Mouse (Mus musculus): ENCODE measurements at regions not wholly inside any gene's neighbourhood (a gene's known extent, or its start where the extent isn't known, plus 50 kb on each side); places are given as distances from the start of the nearest gene placed in this dataset.
"Not testable (repeated sequence)": the region's sequence is repeated elsewhere in the genome, so short reads cannot be mapped to it uniquely, and the experiment has no call there.

GRCm38 (mm10) chr10:46071810-46072549 is 494.4 kb downstream of the Hace1 start:
- no peak for DNase-seq (ENCODE audit: extremely low read depth, insufficient read length, low spot score)

- no peak for DNase-seq (ENCODE audit: extremely low read depth, insufficient read length, low spot score)
These were observed 495.2 kb downstream of the Hace1 start for GRCm38 (mm10) chr10:46072550-46073470.

GRCm38 (mm10) chr10:46087766-46088165 is 510.1 kb downstream of the Hace1 start:
- no peak for DNase-seq (ENCODE audit: extremely low read depth, insufficient read length, low spot score)

- no peak for DNase-seq (ENCODE audit: extremely low read depth, insufficient read length, low spot score)
These were observed 523.2 kb downstream of the Hace1 start for GRCm38 (mm10) chr10:46100837-46101236.

GRCm38 (mm10) chr10:46108810-46109209 is 531.2 kb downstream of the Hace1 start:
- DNase-seq (ENCODE audit: extremely low read depth, insufficient read length, low spot score), result no peak

GRCm38 (mm10) chr10:46114631-46115130 is 537.1 kb downstream of the Hace1 start:
- DNase-seq (ENCODE audit: extremely low read depth, insufficient read length, low spot score), result no peak

- DNase-seq (ENCODE audit: extremely low read depth, insufficient read length, low spot score), result not testable (repeated sequence)
These were observed 544.8 kb downstream of the Hace1 start for GRCm38 (mm10) chr10:46122409-46122808.

- DNase-seq (ENCODE audit: extremely low read depth, insufficient read length, low spot score), result no peak
These were observed 546.2 kb downstream of the Hace1 start for GRCm38 (mm10) chr10:46123795-46124194.

- DNase-seq (ENCODE audit: extremely low read depth, insufficient read length, low spot score), result no peak
These were observed 557.6 kb downstream of the Hace1 start for GRCm38 (mm10) chr10:46135120-46135748.

- DNase-seq (ENCODE audit: extremely low read depth, insufficient read length, low spot score), result no peak
These were observed 596.4 kb downstream of the Hace1 start for GRCm38 (mm10) chr10:46174035-46174434.

GRCm38 (mm10) chr10:46185763-46186458 is 608.3 kb downstream of the Hace1 start:
- no peak for DNase-seq (ENCODE audit: extremely low read depth, insufficient read length, low spot score)

- DNase-seq (ENCODE audit: extremely low read depth, insufficient read length, low spot score), result no peak
These were observed 616.5 kb downstream of the Hace1 start for GRCm38 (mm10) chr10:46194143-46194542.

GRCm38 (mm10) chr10:46226837-46227402 is 649.3 kb downstream of the Hace1 start:
- DNase-seq (ENCODE audit: extremely low read depth, insufficient read length, low spot score), result no peak

GRCm38 (mm10) chr10:46229608-46230007 is 652.0 kb downstream of the Hace1 start:
- DNase-seq (ENCODE audit: extremely low read depth, insufficient read length, low spot score), result no peak

GRCm38 (mm10) chr10:46235581-46235980 is 658.0 kb downstream of the Hace1 start:
- DNase-seq (ENCODE audit: extremely low read depth, insufficient read length, low spot score), result no peak

- DNase-seq (ENCODE audit: extremely low read depth, insufficient read length, low spot score), result no peak
These were observed 677.9 kb downstream of the Hace1 start for GRCm38 (mm10) chr10:46255575-46255974.

- DNase-seq (ENCODE audit: extremely low read depth, insufficient read length, low spot score), result no peak
These were observed 692.1 kb downstream of the Hace1 start for GRCm38 (mm10) chr10:46269710-46270109.

- no peak for DNase-seq (ENCODE audit: extremely low read depth, insufficient read length, low spot score)
These were observed 696.2 kb downstream of the Hace1 start for GRCm38 (mm10) chr10:46273846-46274245.

- no peak for DNase-seq (ENCODE audit: extremely low read depth, insufficient read length, low spot score)
These were observed 716.7 kb downstream of the Hace1 start for GRCm38 (mm10) chr10:46294290-46294689.

- no peak for DNase-seq (ENCODE audit: extremely low read depth, insufficient read length, low spot score)
These were observed 720.7 kb downstream of the Hace1 start for GRCm38 (mm10) chr10:46298352-46298751.

Measured in 3134 (cell line).